Mouse (Mus musculus) cerebellum, adult 2 months (tissue): ENCODE data around the gene Cyb5r3. TPM values are rescaled to one million over a fixed set of nuclear protein-coding genes. Genes with fewer than 3 reads are reported as not detected.
A peak's percentile ranks its signal among the peaks of the same experiment; 100 is the strongest.

Experiments
- DNase-seq, 2 experiments: peaks; one replicate each; pipeline ENCODE4 v3.0.0; 2021
- H3K27ac ChIP-seq: fragments of 200-500 bp; 2 replicates; pipeline ENCODE4 v1.5.1; 2012; ENCODE audit warnings: low read length, control low read depth, inconsistent platforms; ENCODE audit not compliant: insufficient read depth
- H3K27me3 ChIP-seq: fragments of 200-500 bp; 2 replicates; pipeline ENCODE4 v1.6.1; 2012; ENCODE audit warnings: inconsistent platforms, mild to moderate bottlenecking, low read length, moderate library complexity; ENCODE audit not compliant: control insufficient read depth, insufficient read depth
- H3K4me1 ChIP-seq: fragments of 200-500 bp; 2 replicates; pipeline ENCODE4 v1.6.1; 2011; ENCODE audit warnings: low read length; ENCODE audit not compliant: control insufficient read depth, insufficient read depth
- H3K4me3 ChIP-seq: fragments of 200-500 bp; replicated peaks from 2 replicates; pipeline ENCODE3; 2011; ENCODE audit warnings: mild to moderate bottlenecking, low read depth, low read length, control low read depth; ENCODE audit not compliant: insufficient read depth
- CTCF ChIP-seq: fragments of 200-500 bp; IDR thresholded peaks from 2 replicates; pipeline ENCODE4 v1.5.1; 2011; ENCODE audit warnings: low read depth, mild to moderate bottlenecking, control low read depth, low read length, moderate library complexity, borderline replicate concordance; ENCODE audit not compliant: insufficient read depth
- POLR2A ChIP-seq: fragments of 200-500 bp; IDR thresholded peaks from 2 replicates; pipeline ENCODE4 v1.6.1; 2011; ENCODE audit warnings: low read length, control low read depth, borderline replicate concordance; ENCODE audit not compliant: insufficient read depth
- WGBS: fragments of 180-500 bp; shearing (Covaris S2); methylation state at CpG from one replicate; pipeline ENCODE4 v1.1.7; 2018; 5-methylcytosine and 5-hydroxymethylcytosine counted together
- polyA plus RNA-seq: library from polyadenylated mRNA; depleted of rRNA; stranded (reverse); fragments of >200 nt; gene quantifications from 2 replicates; pipeline ENCODE4 v1.2.3, GENCODE M21; 2012; rRNA removed

Gene Cyb5r3
- polyA plus RNA-seq, result 63.5 and 68.6 TPM in 2 replicates

- DNase-seq, result no peak
- Histone ChIP-seq H3K27me3 (no peaks in the 10 kb centered on the region), H3K4me1 (peaks cover 36% of the 10 kb centered on the region), H3K4me3 (peak within 1 kb of the TSS; percentile 65), H3K27ac (peak within 1 kb of the TSS; percentile 75)
- TF ChIP-seq POLR2A, result no peak
- TF ChIP-seq CTCF, result no peak
- 31% methylated on average over 28 of the region's 28 CpGs for WGBS
Measured at GRCm38 (mm10) chr15:83172492-83173429, at the start of gene Cyb5r3. TSS of gene Cyb5r3 (minus strand) at chr15:83172592.

GRCm38 (mm10) chr15:83221721-83222120, 49.3 kb upstream of the Cyb5r3 start:
- Histone ChIP-seq H3K27ac (no peak overlapping the region), H3K27me3 (no peaks in the 10 kb centered on the region), H3K4me1 (no peaks in the 10 kb centered on the region), H3K4me3 (no peak overlapping the region)
- no peak for DNase-seq
- WGBS, result 91% methylated on average over 4 of the region's 4 CpGs
- TF ChIP-seq CTCF (no peak), POLR2A (no peak)

DNA sequence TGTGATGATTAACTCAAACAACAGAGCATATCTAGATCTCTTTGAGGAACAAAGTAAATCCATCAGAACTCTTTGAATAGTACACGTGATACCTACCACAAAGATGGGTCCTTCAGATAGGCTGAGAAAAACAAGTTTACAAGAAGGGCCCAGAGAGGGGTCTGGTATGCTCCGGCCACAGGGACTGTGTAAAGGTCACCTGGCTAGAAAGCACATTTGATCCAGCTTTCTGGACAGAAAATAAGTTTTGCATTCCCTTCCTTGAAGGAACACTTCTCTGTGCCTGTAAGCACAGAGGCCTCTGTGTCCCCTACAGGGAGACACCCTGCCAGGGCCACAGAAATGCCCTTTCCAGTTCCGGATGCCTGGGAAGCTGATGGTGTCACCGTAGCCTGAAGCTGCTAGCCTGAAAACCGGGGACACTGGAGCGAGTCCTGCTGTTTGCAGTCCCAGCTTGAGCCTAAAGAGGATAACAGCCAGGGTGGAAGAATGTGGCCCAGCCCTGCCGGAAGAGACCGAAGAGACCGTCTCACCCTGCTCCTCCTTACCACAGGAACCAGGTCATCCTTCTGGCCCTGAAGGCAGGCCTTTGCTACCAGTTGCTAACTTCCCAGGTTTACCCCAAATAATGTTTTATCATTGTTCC, 48.1 kb upstream of the Cyb5r3 start:
- 70% methylated on average over 9 of the region's 9 CpGs for WGBS
- no peak overlapping the region for H3K4me3 ChIP-seq
- H3K27me3 ChIP-seq, result no peaks in the 10 kb centered on the region
- no peak for DNase-seq
- H3K4me1 ChIP-seq, result no peaks in the 10 kb centered on the region
- H3K27ac ChIP-seq, result no peak overlapping the region
- TF ChIP-seq POLR2A (no peak), CTCF (no peak)

DNA sequence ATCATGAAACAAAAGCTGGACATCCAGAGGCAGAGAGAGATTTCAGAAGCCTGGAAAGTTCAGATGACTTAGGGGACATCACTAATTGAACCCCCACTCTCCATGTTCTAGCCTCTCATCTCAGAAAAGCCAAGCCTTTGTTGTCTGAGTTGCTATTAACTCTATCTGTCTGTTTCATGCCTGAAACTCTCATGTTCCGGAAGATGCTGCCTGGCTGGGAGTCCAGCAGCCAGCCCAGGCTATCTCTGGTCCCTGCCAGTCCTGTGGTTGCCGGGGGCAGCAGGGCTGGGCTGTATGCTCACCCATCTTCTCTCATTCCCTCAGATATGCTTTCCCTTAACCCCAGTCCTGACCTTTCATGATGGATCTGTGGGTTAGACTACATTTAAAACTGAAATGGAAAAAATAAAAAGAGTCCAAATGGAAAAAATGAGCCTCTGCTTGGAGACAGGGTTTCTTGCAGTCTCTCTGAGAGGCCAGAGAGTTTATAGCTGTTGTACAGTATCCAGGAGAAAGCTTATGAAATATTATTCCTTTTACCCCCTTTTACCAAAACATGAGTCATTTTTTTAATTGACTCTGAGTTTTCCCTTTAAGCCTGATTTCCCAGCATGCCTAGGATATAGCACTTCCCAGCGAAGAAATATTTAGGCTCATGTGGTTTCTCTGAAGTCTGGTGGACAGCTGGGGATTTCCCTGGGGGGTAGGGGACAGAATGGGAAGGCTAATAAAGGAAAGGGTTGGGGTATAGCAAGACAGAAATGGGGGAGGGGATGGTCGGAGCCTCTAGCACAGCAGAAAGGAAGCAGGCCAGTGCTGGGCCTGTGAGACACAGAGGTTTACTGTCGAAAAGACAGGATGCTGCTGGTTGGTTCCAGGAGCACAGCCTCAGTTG, 43.2 kb upstream of the Cyb5r3 start:
- TF ChIP-seq CTCF (no peak), POLR2A (no peak)
- no peak overlapping the region for H3K4me3 ChIP-seq
- WGBS, result 38% methylated on average over 5 of the region's 5 CpGs
- no peaks in the 10 kb centered on the region for H3K27me3 ChIP-seq
- H3K27ac ChIP-seq, result no peak overlapping the region
- DNase-seq, result no peak
- H3K4me1 ChIP-seq, result no peaks in the 10 kb centered on the region

GRCm38 (mm10) chr15:83210229-83210628, 37.8 kb upstream of the Cyb5r3 start:
- no peaks in the 10 kb centered on the region for H3K27me3 ChIP-seq
- no peak overlapping the region for H3K4me3 ChIP-seq
- 13% methylated on average over 11 of the region's 11 CpGs for WGBS
- H3K4me1 ChIP-seq, result no peaks in the 10 kb centered on the region
- no peak overlapping the region for H3K27ac ChIP-seq
- peak; percentile 28 to 44 for DNase-seq
- TF ChIP-seq CTCF (peak; percentile 31; the same call in 1 of the 2 replicates), POLR2A (no peak)

DNA sequence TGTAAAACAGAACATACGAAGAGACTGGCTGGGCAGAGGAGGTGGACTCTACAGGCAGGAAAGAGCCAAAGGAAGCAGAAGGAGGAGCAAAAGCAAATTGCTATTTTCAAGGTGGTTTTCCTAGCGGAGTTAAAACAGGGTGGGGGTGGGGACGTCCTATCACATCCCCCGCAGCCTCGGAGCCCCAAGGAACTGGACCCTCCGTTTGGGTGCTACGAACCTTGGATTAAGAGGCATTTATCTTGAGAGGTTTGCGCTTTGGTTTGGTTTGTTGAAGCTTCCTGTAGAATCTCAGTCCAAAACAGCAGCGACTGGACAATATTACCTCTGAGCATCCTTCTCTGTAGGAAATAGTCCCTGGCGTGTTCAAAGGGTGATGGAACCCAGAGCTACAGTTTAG, 37.3 kb upstream of the Cyb5r3 start:
- WGBS, result 14% methylated on average over 10 of the region's 10 CpGs
- Histone ChIP-seq H3K4me3 (no peak overlapping the region), H3K27me3 (no peaks in the 10 kb centered on the region), H3K4me1 (no peaks in the 10 kb centered on the region), H3K27ac (no peak overlapping the region)
- TF ChIP-seq CTCF, result no peak
- no peak for TF ChIP-seq POLR2A
- no peak for DNase-seq

DNA sequence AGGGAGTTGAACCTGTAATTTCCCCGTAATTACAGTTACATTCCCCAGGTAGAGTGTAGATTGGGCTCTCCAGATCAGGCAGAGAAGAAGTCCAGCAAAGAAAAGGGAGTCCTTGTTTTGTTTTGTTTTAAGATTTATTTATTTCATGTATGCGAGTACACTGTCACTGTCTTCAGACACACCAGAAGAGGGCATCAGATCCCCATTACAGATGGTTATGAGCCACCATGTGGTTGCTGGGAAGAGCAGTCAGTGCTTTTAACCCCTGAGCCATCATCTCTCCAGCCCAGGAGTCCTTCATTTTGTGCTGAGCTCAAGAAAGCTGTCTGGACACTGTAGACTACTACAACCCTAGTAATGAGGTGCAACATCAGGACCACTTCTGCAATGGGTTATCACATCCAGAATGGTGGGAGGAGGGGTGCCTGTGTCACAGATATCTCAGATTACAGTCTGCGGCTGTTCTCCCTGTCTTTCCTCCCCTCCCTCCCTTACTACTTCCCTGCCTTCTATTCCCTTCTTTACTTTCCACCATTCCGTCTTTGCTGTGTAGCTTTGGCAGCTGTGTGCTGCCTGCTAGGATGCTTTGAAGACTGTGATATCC, 36.8 kb upstream of the Cyb5r3 start:
- Histone ChIP-seq H3K4me3 (no peak overlapping the region), H3K27ac (no peak overlapping the region), H3K27me3 (no peaks in the 10 kb centered on the region), H3K4me1 (no peaks in the 10 kb centered on the region)
- WGBS, result 62% methylated on average over 4 of the region's 4 CpGs
- DNase-seq, result no peak
- no peak for TF ChIP-seq CTCF
- TF ChIP-seq POLR2A, result no peak
